Mouse (Mus musculus) liver, embryonic 18 days (tissue): ENCODE results near the gene Tex13c1. TPM values are rescaled to one million over a fixed set of nuclear protein-coding genes. Genes with fewer than 3 reads are reported as not detected.

ENCODE experiments used
- polyA plus RNA-seq: library from polyadenylated mRNA; depleted of rRNA; stranded (reverse); fragments of >200 nt; gene quantifications from 2 replicates; pipeline ENCODE4 v1.2.3, GENCODE M21; 2012; rRNA removed

Gene Tex13c1
- not detected in 2 replicates for polyA plus RNA-seq

GRCm38 (mm10) chrX:43590860-43591259 lies at the start of gene Tex13c1:
Gene Tex13c1, plus strand, starts transcription at chrX:43591160.

Other genes starting within 250 kb of the Tex13c1 start
- not detected in 2 replicates for gene Tenm1, start 162.0 kb upstream of the Tex13c1 start, polyA plus RNA-seq